Mouse (Mus musculus) testis, postnatal 14 days (tissue): ENCODE measurements around the gene Nrip3.

Experiments
- DNase-seq: peaks from one replicate; pipeline ENCODE4 v3.0.0; 2021; ENCODE audit warnings: low spot score

Gene Nrip3

GRCm38 (mm10) chr7:109781470-109782203 is at the start of gene Nrip3:
Gene Nrip3, minus strand, starts transcription at chr7:109782025.
- DNase-seq: peak; percentile 89

GRCm38 (mm10) chr7:109831376-109831775 is 49.6 kb upstream of the Nrip3 start:
- DNase-seq: no peak

GRCm38 (mm10) chr7:109826911-109827310 is 45.1 kb upstream of the Nrip3 start:
- DNase-seq: peak; percentile 60

GRCm38 (mm10) chr7:109825293-109825692 is 43.5 kb upstream of the Nrip3 start:
- DNase-seq: no peak

- DNase-seq: no peak
These were observed 36.8 kb upstream of the Nrip3 start for GRCm38 (mm10) chr7:109818600-109818999.

- no peak for DNase-seq
These were observed 36.1 kb upstream of the Nrip3 start for GRCm38 (mm10) chr7:109817954-109818353.

- no peak for DNase-seq
These were observed 31.7 kb upstream of the Nrip3 start for GRCm38 (mm10) chr7:109813330-109814140.

GRCm38 (mm10) chr7:109807616-109808485 is 26.0 kb upstream of the Nrip3 start:
- DNase-seq: no peak

- DNase-seq: no peak
These were observed 23.0 kb upstream of the Nrip3 start for GRCm38 (mm10) chr7:109804843-109805242.

GRCm38 (mm10) chr7:109804355-109804754 is 22.5 kb upstream of the Nrip3 start:
- DNase-seq: no peak

GRCm38 (mm10) chr7:109803516-109803915 is 21.7 kb upstream of the Nrip3 start:
- no peak for DNase-seq

GRCm38 (mm10) chr7:109800626-109801025 is 18.8 kb upstream of the Nrip3 start:
- no peak for DNase-seq

- no peak for DNase-seq
These were observed 17.3 kb upstream of the Nrip3 start for GRCm38 (mm10) chr7:109799168-109799567.

GRCm38 (mm10) chr7:109795564-109795963 is 13.7 kb upstream of the Nrip3 start:
- no peak for DNase-seq

- DNase-seq: no peak
These were observed 12.7 kb upstream of the Nrip3 start for GRCm38 (mm10) chr7:109794556-109794955.

- peak; percentile 36 for DNase-seq
These were observed 10.9 kb upstream of the Nrip3 start for GRCm38 (mm10) chr7:109792759-109793158.

GRCm38 (mm10) chr7:109790818-109791217 is 9.0 kb upstream of the Nrip3 start:
- no peak for DNase-seq

- no peak for DNase-seq
These were observed 6.0 kb upstream of the Nrip3 start for GRCm38 (mm10) chr7:109787860-109788259.

- no peak for DNase-seq
These were observed 1.5 kb upstream of the Nrip3 start for GRCm38 (mm10) chr7:109783281-109783680.

- DNase-seq: no peak
These were observed 747 bp downstream of the Nrip3 start for GRCm38 (mm10) chr7:109781087-109781469.

- no peak for DNase-seq
These were observed 9.6 kb downstream of the Nrip3 start for GRCm38 (mm10) chr7:109772251-109772650.

- DNase-seq: no peak
These were observed 13.0 kb downstream of the Nrip3 start for GRCm38 (mm10) chr7:109768699-109769383.
